Mouse (Mus musculus): ENCODE results near the gene Camk2g.

DNA sequence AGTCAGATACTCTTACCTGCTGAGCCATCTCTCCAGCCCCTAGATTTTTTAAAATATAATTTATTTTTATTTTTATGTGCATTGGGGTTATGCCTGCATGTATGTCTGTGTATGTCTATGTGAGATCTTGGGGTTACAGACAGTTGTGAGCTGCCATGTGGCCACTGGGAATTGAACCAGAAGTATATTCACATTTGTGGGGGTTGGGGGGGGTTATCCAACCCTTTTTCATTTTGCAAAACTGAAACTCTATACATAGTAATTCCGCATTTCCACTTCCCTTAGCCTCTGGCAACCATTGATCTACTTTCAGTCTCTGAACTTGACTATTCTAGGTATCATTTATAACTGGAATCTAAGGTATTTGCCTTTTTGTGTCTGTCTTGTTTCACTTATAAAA is 30.6 kb upstream of the Camk2g start:
- no peak for TF ChIP-seq CTCF (IDR thresholded peaks at IDR 0.05; ENCODE audit: borderline replicate concordance, control insufficient read depth, extremely low read depth, insufficient read depth, low read length, poor library complexity)
- no peak for TF ChIP-seq POLR2A (IDR thresholded peaks at IDR 0.05; ENCODE audit: control insufficient read depth, extremely low read depth, insufficient read depth, low read length, poor library complexity)

All from thymus, adult 2 months (tissue).